Mouse (Mus musculus) spleen, adult 2 months (tissue): ENCODE data around the gene Rasa3. TPM values are rescaled to one million over a fixed set of nuclear protein-coding genes. Genes with fewer than 3 reads are reported as not detected.

Experiments
- DNase-seq, 2 experiments: peaks; one replicate each; pipeline versions ENCODE4 v3.0.0 to v3.0.0-alpha.2; 2012 to 2021; ENCODE audit warnings: low spot score in 2 of 2, low read depth in 1 of 2
- H3K27ac ChIP-seq: fragments of 200-500 bp; 2 replicates; pipeline ENCODE4 v1.5.1; 2012; ENCODE audit warnings: low read length, inconsistent platforms; ENCODE audit not compliant: insufficient read depth
- H3K27me3 ChIP-seq: fragments of 200-500 bp; 2 replicates; pipeline ENCODE4 v1.6.1; 2012; ENCODE audit warnings: mild to moderate bottlenecking, moderate library complexity, low read length, inconsistent platforms; ENCODE audit not compliant: control insufficient read depth, insufficient read depth
- H3K36me3 ChIP-seq: fragments of 200-500 bp; 2 replicates; pipeline ENCODE4 v1.6.1; 2012; ENCODE audit warnings: mild to moderate bottlenecking, low read length, inconsistent platforms; ENCODE audit not compliant: control insufficient read depth, insufficient read depth
- H3K4me1 ChIP-seq: fragments of 200-500 bp; 2 replicates; pipeline ENCODE4 v1.6.1; 2011; ENCODE audit warnings: inconsistent platforms; ENCODE audit not compliant: control insufficient read depth, insufficient read depth, insufficient read length
- H3K4me3 ChIP-seq: fragments of 200-500 bp; 2 replicates; pipeline ENCODE4 v1.5.1; 2011; ENCODE audit warnings: mild to moderate bottlenecking, inconsistent platforms; ENCODE audit not compliant: insufficient read depth, insufficient read length; ENCODE audit errors: extremely low read depth
- CTCF ChIP-seq: fragments of 200-500 bp; IDR thresholded peaks from 2 replicates; pipeline ENCODE4 v1.5.1; 2011; ENCODE audit warnings: mild to moderate bottlenecking, inconsistent platforms; ENCODE audit not compliant: insufficient read depth, insufficient read length, insufficient replicate concordance; ENCODE audit errors: extremely low read depth
- POLR2A ChIP-seq: fragments of 200-500 bp; IDR thresholded peaks from 2 replicates; pipeline ENCODE4 v1.6.1; 2011; ENCODE audit warnings: low read depth, low read length, inconsistent platforms
- WGBS: fragments of 180-500 bp; shearing (Covaris S2); methylation state at CpG from one replicate; pipeline ENCODE4 v1.1.7; 2018; 5-methylcytosine and 5-hydroxymethylcytosine counted together
- polyA plus RNA-seq: library from polyadenylated mRNA; depleted of rRNA; stranded (reverse); fragments of >200 nt; gene quantifications from 2 replicates; pipeline ENCODE4 v1.2.3, GENCODE M21; 2012

Gene Rasa3
- polyA plus RNA-seq, 1 experiment = 98.7 TPM

- DNase-seq = no peak
- TF ChIP-seq POLR2A (no peak), CTCF (no peak)
- 88% methylated on average over 6 of the region's 6 CpGs for WGBS
- Histone ChIP-seq H3K4me3 (no peak overlapping the region), H3K27ac (no peak overlapping the region), H3K36me3 (peaks cover 57% of the 10 kb centered on the region), H3K4me1 (peaks cover 13% of the 10 kb centered on the region), H3K27me3 (no peaks in the 10 kb centered on the region)
These were observed 88.3 kb downstream of the Rasa3 start for GRCm38 (mm10) chr8:13589071-13589470.

GRCm38 (mm10) chr8:13584652-13585051 lies 92.8 kb downstream of the Rasa3 start:
- peaks cover 86% of the 10 kb centered on the region for H3K36me3 ChIP-seq
- TF ChIP-seq POLR2A = no peak
- no peak for TF ChIP-seq CTCF

GRCm38 (mm10) chr8:13577869-13578268 lies 99.5 kb downstream of the Rasa3 start:
- H3K27ac ChIP-seq = no peak overlapping the region
- H3K36me3 ChIP-seq = peaks cover 76% of the 10 kb centered on the region
- H3K27me3 ChIP-seq = no peaks in the 10 kb centered on the region
- H3K4me1 ChIP-seq = no peaks in the 10 kb centered on the region
- H3K4me3 ChIP-seq = no peak overlapping the region
- no peak for TF ChIP-seq CTCF
- TF ChIP-seq POLR2A = no peak
- no peak for DNase-seq
- 94% methylated on average over 6 of the region's 6 CpGs for WGBS

More at GRCm38 (mm10) chr8:13584652-13585051, 92.8 kb downstream of the Rasa3 start:
- 94% methylated on average over 8 of the region's 8 CpGs for WGBS
- H3K4me1 ChIP-seq = no peaks in the 10 kb centered on the region
- no peaks in the 10 kb centered on the region for H3K27me3 ChIP-seq
- no peak overlapping the region for H3K27ac ChIP-seq
- H3K4me3 ChIP-seq = no peak overlapping the region
- DNase-seq = no peak

- Histone ChIP-seq H3K4me3 (no peak overlapping the region), H3K27ac (no peak overlapping the region), H3K27me3 (no peaks in the 10 kb centered on the region), H3K4me1 (no peaks in the 10 kb centered on the region), H3K36me3 (peaks cover 41% of the 10 kb centered on the region)
- DNase-seq = no peak
- WGBS = 92% methylated on average over 11 of the region's 11 CpGs
- TF ChIP-seq POLR2A = no peak
- TF ChIP-seq CTCF = no peak
These were observed 105.4 kb downstream of the Rasa3 start for GRCm38 (mm10) chr8:13571999-13572398.

GRCm38 (mm10) chr8:13562118-13562517 lies 115.3 kb downstream of the Rasa3 start, which contains the start of gene 1700029H14Rik:
Gene 1700029H14Rik, minus strand, starts transcription at chr8:13562461.
- 31% methylated on average over 13 of the region's 13 CpGs for WGBS
- DNase-seq = peak in 1 of 2 experiments; percentile 5
- TF ChIP-seq CTCF (no peak), POLR2A (no peak)
- Histone ChIP-seq H3K27ac (no peak within 1 kb of the TSS), H3K4me1 (no peaks in the 10 kb centered on the region), H3K27me3 (no peaks in the 10 kb centered on the region), H3K36me3 (no peaks in the 10 kb centered on the region), H3K4me3 (no peak within 1 kb of the TSS)

GRCm38 (mm10) chr8:13557526-13557925 lies 119.9 kb downstream of the Rasa3 start:
- H3K27me3 ChIP-seq = no peaks in the 10 kb centered on the region
- no peaks in the 10 kb centered on the region for H3K36me3 ChIP-seq
- no peak overlapping the region for H3K27ac ChIP-seq
- H3K4me3 ChIP-seq = no peak overlapping the region
- DNase-seq = no peak
- H3K4me1 ChIP-seq = no peaks in the 10 kb centered on the region; the same call in 1 of the 2 replicates
- TF ChIP-seq CTCF (no peak), POLR2A (no peak)
- 78% methylated on average over 2 of the region's 2 CpGs for WGBS

GRCm38 (mm10) chr8:13551574-13551830 lies 125.9 kb downstream of the Rasa3 start:
- H3K36me3 ChIP-seq = no peaks in the 10 kb centered on the region
- no peak for DNase-seq
- no peak overlapping the region for H3K27ac ChIP-seq
- TF ChIP-seq CTCF (no peak), POLR2A (no peak)
- H3K27me3 ChIP-seq = no peaks in the 10 kb centered on the region
- peaks cover 3% of the 10 kb centered on the region; the same call in 1 of the 2 replicates for H3K4me1 ChIP-seq
- WGBS = 90% methylated on average over 6 of the region's 6 CpGs
- no peak overlapping the region for H3K4me3 ChIP-seq
